24 mouse cellular contexts compared by ENCODE assay signal in genomic region chr14:121822506-121822905, GRCm38 (mm10). TPM values are rescaled to one million over a fixed set of nuclear protein-coding genes. Genes with fewer than 3 reads are reported as not detected.
A peak's percentile ranks its signal among the peaks of the same experiment; 100 is the strongest.
DNase-seq lines count a peak whose midpoint lies in the region; ATAC-seq and TF ChIP-seq lines count a peak whose summit lies in the region.
"Had no signal": no experiment of that assay in that cellular context is flagged by ENCODE, and none has a peak within 500 bp of the region (broad histone marks: within the 10 kb centered on the region; RNA-seq: fewer than 3 reads in every experiment).

No protein-coding gene starts in this region.

- no peaks in the 10 kb centered on the region for H3K27me3 ChIP-seq in forebrain, embryonic 12.5 days
- H3K27me3 ChIP-seq: forebrain, embryonic 13.5 days; Patski had no signal

- no peak overlapping the region for H3K4me2 ChIP-seq in forebrain, embryonic 12.5 days
- H3K4me2 ChIP-seq: forebrain, embryonic 13.5 days; heart, embryonic 11.5 days; hindbrain, embryonic 14.5 days had no signal

- TF ChIP-seq CTCF in embryonic fibroblast, embryonic 13.5 days (IDR thresholded peaks at IDR 0.05; ENCODE audit: borderline replicate concordance, insufficient read depth, low read length): no peak

- H3K4me3 ChIP-seq in embryonic fibroblast, embryonic 13.5 days (ENCODE audit: insufficient read depth, low read length): no peak overlapping the region
- no peak overlapping the region for H3K4me3 ChIP-seq in forebrain, embryonic 12.5 days (replicated peaks)
- H3K4me3 ChIP-seq: forebrain, embryonic 13.5 days; hindbrain, embryonic 10.5 days had no signal

- no peak overlapping the region for H3K9ac ChIP-seq in forebrain, embryonic 12.5 days
- H3K9ac ChIP-seq: forebrain, embryonic 13.5 days; hindbrain, embryonic 14.5 days had no signal

- H3K9me3 ChIP-seq in forebrain, embryonic 12.5 days: no peaks in the 10 kb centered on the region
- H3K9me3 ChIP-seq: forebrain, embryonic 13.5 days; hindbrain, embryonic 10.5 days had no signal

- WGBS in forebrain, embryonic 12.5 days: 84% methylated on average over 8 of the region's 8 CpGs

- ATAC-seq in megakaryocyte progenitor cell, adult 5-6 weeks (replicated peaks; ENCODE audit: poor library complexity): peak; percentile 47; the same call in 1 of the 2 replicates
- ATAC-seq in forebrain, embryonic 12.5 days (ENCODE audit: low FRiP score): no peak
- ATAC-seq: forebrain, embryonic 13.5 days; forebrain, embryonic 16.5 days; hindbrain, postnatal 0 days; intestine, postnatal 0 days; Patski had no signal

- H3K36me3 ChIP-seq in forebrain, embryonic 12.5 days (replicated peaks): no peaks in the 10 kb centered on the region
- H3K36me3 ChIP-seq: hindbrain, embryonic 10.5 days had no signal

- peak overlapping the region; percentile 55 for H3K27ac ChIP-seq in embryonic fibroblast, embryonic 13.5 days (ENCODE audit: insufficient read depth, low read length)
- no peak overlapping the region for H3K27ac ChIP-seq in forebrain, embryonic 12.5 days
- H3K27ac ChIP-seq: forebrain, embryonic 13.5 days; hindbrain, embryonic 10.5 days; hindbrain, embryonic 14.5 days; hindbrain, postnatal 0 days had no signal

- DNase-seq in 3T3-L1 (ENCODE audit: low read depth, low spot score): peak; percentile 98
- DNase-seq in Muller cell, postnatal 12 days (ENCODE audit: inconsistent ontology term): peak; percentile 17
- DNase-seq in kidney, postnatal 36 days: no peak
- no peak for DNase-seq in cerebellum, adult 9-11 months
- DNase-seq: adrenal gland, adult 2 months; adrenal gland, postnatal 14 days; cerebellum, adult 11 months; cerebellum, adult 2 months; cerebellum, postnatal 10 days; cerebellum, postnatal 36 days; gastrocnemius, postnatal 10 days; gastrocnemius, postnatal 36 days; heart, postnatal 36 days had no signal

- peaks cover 16% of the 10 kb centered on the region for H3K4me1 ChIP-seq in embryonic fibroblast, embryonic 13.5 days (ENCODE audit: control insufficient read depth, insufficient read depth, low read length)
- H3K4me1 ChIP-seq in forebrain, embryonic 12.5 days: no peaks in the 10 kb centered on the region; the same call in 1 of the 2 replicates
- H3K4me1 ChIP-seq: forebrain, embryonic 13.5 days had no signal

- no peak for TF ChIP-seq POLR2A in embryonic fibroblast, embryonic 13.5 days (IDR thresholded peaks at IDR 0.05; ENCODE audit: low read depth, low read length)

RNA-seq across cellular contexts. Expression of gene Dock9, which starts 24.9 kb away (rescaled TPM):
- 8.9 and 10.2 TPM in 2 replicates for polyA plus RNA-seq in embryonic fibroblast, embryonic 13.5 days (2011; ENCODE audit: insufficient read length, low read depth, missing spikeins)
- total RNA-seq in megakaryocyte progenitor cell, adult 5-6 weeks (2015): 8.7 and 11.6 TPM in 2 replicates
- total RNA-seq in megakaryocyte progenitor cell, adult 5-6 weeks (2017): 14.3 and 15.3 TPM in 2 replicates
- 4.4 and 4.8 TPM in 2 replicates for polyA plus RNA-seq in forebrain, embryonic 12.5 days (2016; fragmentation: Nextera tagmentation; extraction: Ambion mirVana)

RNA-seq across cellular contexts. Expression of gene Ubac2, which starts 55.9 kb away (rescaled TPM):
- polyA plus RNA-seq in embryonic fibroblast, embryonic 13.5 days (2011; ENCODE audit: insufficient read length, low read depth, missing spikeins): 41.4 and 59.3 TPM in 2 replicates
- total RNA-seq in megakaryocyte progenitor cell, adult 5-6 weeks (2015): 31.1 and 33.5 TPM in 2 replicates
- 19.0 and 25.2 TPM in 2 replicates for total RNA-seq in megakaryocyte progenitor cell, adult 5-6 weeks (2017)
- 67.0 and 67.4 TPM in 2 replicates for polyA plus RNA-seq in forebrain, embryonic 12.5 days (2016; fragmentation: Nextera tagmentation; extraction: Ambion mirVana)

Comparison
In these comparisons a context has a peak if more than half of its experiments do, and no peak if none do; other contexts are left out.
1. DNase-seq: peak in 3T3-L1 (single experiment) and Muller cell, postnatal 12 days (single experiment); none in kidney, postnatal 36 days (0 of 2) and cerebellum, adult 9-11 months (single experiment).